In genomic region chr13:46218101-46218701, GRCm38 (mm10) we compare ENCODE assay signal across 8 mouse cellular contexts. TPM values are rescaled to one million over a fixed set of nuclear protein-coding genes. Genes with fewer than 3 reads are reported as not detected.
DNase-seq lines count a peak whose midpoint lies in the region; ATAC-seq and TF ChIP-seq lines count a peak whose summit lies in the region.

No protein-coding gene starts in this region.

- no peak for TF ChIP-seq CTCF in midbrain, postnatal 0 days (IDR thresholded peaks at IDR 0.05)

- H3K27ac ChIP-seq in heart, embryonic 14.5 days (replicated peaks in 1 of 2; ENCODE audit: control insufficient read depth in 1 of 2, insufficient read depth in 1 of 2, low read depth in 2 of 2, low read length in 2 of 2) = no peak overlapping the region
- no peak overlapping the region for H3K27ac ChIP-seq in midbrain, postnatal 0 days (ENCODE audit: low read depth, low read length)

- no peak overlapping the region for H3K9ac ChIP-seq in heart, embryonic 14.5 days (ENCODE audit: low read length)
- H3K9ac ChIP-seq in midbrain, postnatal 0 days (replicated peaks; ENCODE audit: low read length, poor library complexity, severe bottlenecking) = peak overlapping the region; percentile 14; the same call in 1 of the 2 replicates

- H3K4me3 ChIP-seq in heart, embryonic 14.5 days (ENCODE audit: control insufficient read depth in 1 of 2, insufficient read depth in 1 of 2, low read depth in 1 of 2, low read length in 2 of 2) = no peak overlapping the region
- peak overlapping the region; percentile 22 for H3K4me3 ChIP-seq in midbrain, postnatal 0 days (ENCODE audit: low read depth, low read length)

- H3K4me1 ChIP-seq in heart, embryonic 14.5 days (ENCODE audit: control insufficient read depth in 2 of 2, insufficient read depth in 2 of 2, low read length in 2 of 2) = no peaks in the 10 kb centered on the region
- H3K4me1 ChIP-seq in midbrain, postnatal 0 days (ENCODE audit: insufficient read depth, low read length) = peaks cover 3% of the 10 kb centered on the region; the same call in 1 of the 2 replicates

- H3K9me3 ChIP-seq in heart, embryonic 14.5 days (ENCODE audit: control insufficient read depth, low read length) = no peaks in the 10 kb centered on the region
- no peaks in the 10 kb centered on the region for H3K9me3 ChIP-seq in midbrain, postnatal 0 days (ENCODE audit: low read length)

- no peaks in the 10 kb centered on the region for H3K36me3 ChIP-seq in heart, embryonic 14.5 days (ENCODE audit: control insufficient read depth, insufficient read depth, low read length)
- H3K36me3 ChIP-seq in midbrain, postnatal 0 days (ENCODE audit: insufficient read depth, low read length) = no peaks in the 10 kb centered on the region

- H3K4me2 ChIP-seq in heart, embryonic 14.5 days (ENCODE audit: low read length) = peak overlapping the region; percentile 16; the same call in 1 of the 2 replicates
- peak overlapping the region; percentile 65 for H3K4me2 ChIP-seq in midbrain, postnatal 0 days (ENCODE audit: low read depth, low read length, poor library complexity, severe bottlenecking)

- 70% methylated on average over 20 of the region's 20 CpGs for WGBS in heart, embryonic 14.5 days
- WGBS in midbrain, postnatal 0 days = 26% methylated on average over 20 of the region's 20 CpGs

- DNase-seq in urinary bladder, adult 18-20 months (ENCODE audit: low spot score in 2 of 2) = peak; percentile 9 to 35
- no peak for DNase-seq in urinary bladder, adult 2 months (ENCODE audit: low spot score)
- DNase-seq in cerebellum, postnatal 25 days = peak; percentile 77 to 87
- DNase-seq in kidney, postnatal 36 days = peak; percentile 77 to 82
- DNase-seq in midbrain, postnatal 0 days (ENCODE audit: low spot score) = peak; percentile 93
- DNase-seq in c-Kit-positive CD71-positive TER-119-positive erythroid progenitor cells, embryonic 14.5 days (ENCODE audit: low spot score) = no peak
- no peak for DNase-seq in yolk sac, embryonic 10.5 days (ENCODE audit: low spot score)

- no peak for ATAC-seq in heart, embryonic 14.5 days (ENCODE audit: insufficient number of reproducible peaks, insufficient read depth, low FRiP score, low read depth)
- peak; percentile 66 for ATAC-seq in midbrain, postnatal 0 days (ENCODE audit: low FRiP score)

- no peaks in the 10 kb centered on the region for H3K27me3 ChIP-seq in heart, embryonic 14.5 days (ENCODE audit: control insufficient read depth, insufficient read depth, low read length)
- no peaks in the 10 kb centered on the region for H3K27me3 ChIP-seq in midbrain, postnatal 0 days (ENCODE audit: insufficient read depth, low read length)

RNA-seq across cellular contexts. Expression of gene Stmnd1, which starts 55.3 kb away (rescaled TPM):
- 0.83 and 1.0 TPM in 2 replicates for polyA plus RNA-seq in urinary bladder, adult 2 months (2012; rRNA removed)
- 0.30 TPM in 1 of 2 replicates, not detected in the other for polyA plus RNA-seq in heart, embryonic 14.5 days (2014; fragmentation: Nextera tagmentation; extraction: Ambion mirVana)
- total RNA-seq in midbrain, postnatal 0 days (2014; rRNA removed) = 0.19 TPM in 1 of 2 replicates, not detected in the other
- not detected in 2 replicates for polyA plus RNA-seq in midbrain, postnatal 0 days (2015; fragmentation: Nextera tagmentation; extraction: Ambion mirVana)

Comparison
In these comparisons a context has a peak if more than half of its experiments do, and no peak if none do; other contexts are left out.
1. DNase-seq: peak in urinary bladder, adult 18-20 months (2 of 2), cerebellum, postnatal 25 days (2 of 2), kidney, postnatal 36 days (2 of 2) and midbrain, postnatal 0 days (single experiment); none in urinary bladder, adult 2 months (single experiment), c-Kit-positive CD71-positive TER-119-positive erythroid progenitor cells, embryonic 14.5 days (single experiment) and yolk sac, embryonic 10.5 days (single experiment).